Mouse (Mus musculus) cerebellum, postnatal 14 days (tissue): ENCODE results near the gene Pde4b.

Experiments used
- DNase-seq, 2 experiments: peaks; one replicate each; pipeline ENCODE4 v3.0.0; 2021; ENCODE audit warnings: mixed read lengths in 2 of 2

Pde4b gene

GRCm38 (mm10) chr4:102622977-102623376, 535.6 kb downstream of the Pde4b start:
- DNase-seq, result peak; percentile 20 to 30

GRCm38 (mm10) chr4:102623789-102624611, 536.7 kb downstream of the Pde4b start:
- no peak for DNase-seq

DNA sequence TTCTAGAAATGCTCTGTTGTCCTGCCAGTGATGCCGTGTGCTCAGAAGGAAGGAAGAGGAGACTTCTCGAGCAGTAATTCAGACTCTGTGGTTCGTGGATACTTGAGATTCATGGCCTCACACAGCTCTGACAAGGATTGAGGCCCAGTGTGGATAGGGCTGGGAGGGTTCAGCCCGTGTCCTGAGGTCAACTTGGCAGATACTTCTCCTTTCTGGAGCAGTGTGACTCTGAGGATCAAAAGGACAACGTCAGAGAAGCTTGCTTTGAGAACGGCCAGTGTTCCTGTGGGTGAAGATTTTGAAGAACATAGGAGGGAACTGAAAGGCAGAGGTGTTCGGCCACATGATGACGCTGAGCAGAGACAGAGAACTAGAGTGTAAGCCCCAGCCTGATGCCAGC, 537.6 kb downstream of the Pde4b start:
- DNase-seq, result no peak

- DNase-seq, result no peak
Observed at GRCm38 (mm10) chr4:102627799-102628198, 540.5 kb downstream of the Pde4b start.

- DNase-seq, result no peak
Observed at GRCm38 (mm10) chr4:102629621-102630020, 542.3 kb downstream of the Pde4b start.

GRCm38 (mm10) chr4:102630261-102630660, 542.9 kb downstream of the Pde4b start:
- DNase-seq, result no peak

DNA sequence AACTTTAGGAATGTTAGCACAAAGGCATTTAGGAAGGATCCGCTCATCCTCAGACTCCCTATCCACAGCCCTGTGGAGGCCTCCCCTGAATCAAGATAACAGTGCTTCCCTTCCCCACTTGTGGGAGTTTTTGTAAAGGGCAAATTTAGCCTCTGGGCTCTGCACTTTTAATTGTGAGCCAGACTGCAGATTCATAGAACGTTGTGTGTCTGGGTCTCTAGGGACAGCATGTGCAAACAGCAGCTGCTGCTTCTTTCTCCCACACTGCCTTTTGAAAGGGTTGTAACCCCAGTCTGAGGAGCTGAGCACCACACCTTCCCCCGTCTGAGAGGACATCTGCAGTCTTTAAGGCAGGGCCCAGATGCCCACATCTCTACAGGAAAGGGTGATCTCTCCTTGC, 544.3 kb downstream of the Pde4b start:
- DNase-seq, result no peak

DNA sequence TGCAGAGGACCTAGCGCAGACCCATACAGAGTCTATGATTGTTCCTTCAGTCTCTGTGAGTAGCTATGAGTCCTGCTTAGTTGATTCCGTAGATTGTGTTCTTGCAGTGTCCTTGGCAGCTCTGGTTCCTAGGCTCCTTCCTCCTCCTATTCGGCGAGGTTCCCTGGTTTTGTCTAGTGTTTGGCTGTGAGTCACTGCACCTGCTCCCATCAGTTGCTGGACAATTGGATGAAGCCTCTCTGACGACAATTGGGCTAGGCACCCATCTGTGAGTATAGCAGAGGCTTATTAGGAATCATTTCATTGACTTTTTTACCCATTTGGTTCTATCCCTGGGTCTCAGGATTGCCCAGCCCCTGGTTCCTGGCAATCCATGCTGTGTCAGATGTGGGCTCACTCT, 545.9 kb downstream of the Pde4b start:
- DNase-seq, result no peak

DNA sequence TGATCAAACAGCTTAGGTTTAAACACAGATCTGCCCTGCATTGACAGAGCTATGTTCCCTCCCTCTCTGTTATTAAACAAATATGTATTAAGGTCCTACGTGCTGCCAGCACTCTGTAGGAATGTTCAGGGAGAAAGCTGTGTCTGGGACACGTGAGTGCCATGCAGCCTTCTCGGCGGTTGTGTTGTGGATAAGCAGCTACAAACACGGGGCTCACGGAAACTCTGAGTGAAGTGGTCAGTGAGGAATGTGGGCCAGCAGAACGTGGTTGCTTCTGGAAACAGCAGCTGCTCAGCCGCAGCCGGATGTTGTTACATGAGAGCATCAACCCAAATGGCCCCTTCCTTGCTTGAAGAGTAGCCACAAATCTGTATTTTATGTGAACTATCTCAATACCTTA, 547.9 kb downstream of the Pde4b start:
- DNase-seq, result no peak

DNA sequence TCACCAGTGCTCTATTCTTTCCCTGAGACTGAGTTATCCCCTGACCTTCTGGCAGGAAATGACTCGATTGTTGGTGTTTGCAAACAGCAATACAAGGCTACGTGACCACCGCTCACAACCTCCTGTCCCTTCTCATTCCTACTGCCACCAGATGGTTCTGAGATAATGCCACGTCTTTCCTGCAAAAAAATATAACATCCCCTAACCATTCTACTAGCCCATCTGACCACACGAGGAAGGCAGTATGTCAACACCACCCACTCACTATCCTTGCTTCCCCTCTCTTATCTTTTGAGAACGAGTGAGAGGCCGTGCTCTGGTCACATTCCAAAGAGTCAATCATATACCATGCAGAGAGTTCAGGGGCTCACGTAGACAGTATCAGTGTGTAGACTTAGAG, 548.6 kb downstream of the Pde4b start:
- DNase-seq, result no peak

GRCm38 (mm10) chr4:102637348-102637910, 550.1 kb downstream of the Pde4b start:
- no peak for DNase-seq

GRCm38 (mm10) chr4:102640942-102641341, 553.6 kb downstream of the Pde4b start:
- no peak for DNase-seq

GRCm38 (mm10) chr4:102644062-102644461, 556.7 kb downstream of the Pde4b start:
- DNase-seq, result no peak

DNA sequence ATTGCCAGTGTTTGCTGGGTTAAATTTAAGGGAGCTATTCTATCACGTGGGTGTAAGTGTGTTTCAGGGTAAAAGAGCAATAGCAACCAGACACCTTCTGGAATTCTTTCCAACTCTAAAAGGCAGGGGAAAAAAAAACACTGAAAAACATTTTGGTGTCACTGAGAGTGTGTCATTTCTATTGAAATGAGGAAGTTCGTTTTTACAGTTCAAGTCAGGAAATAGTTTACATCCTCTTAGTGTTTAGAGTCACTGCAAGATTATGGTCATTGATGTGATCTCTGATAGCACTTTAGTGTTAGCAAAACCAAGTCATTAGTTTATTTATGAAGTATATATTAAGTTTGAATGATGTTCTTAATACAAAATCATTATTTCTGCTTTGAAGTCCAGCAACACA, 559.7 kb downstream of the Pde4b start:
- no peak for DNase-seq

DNA sequence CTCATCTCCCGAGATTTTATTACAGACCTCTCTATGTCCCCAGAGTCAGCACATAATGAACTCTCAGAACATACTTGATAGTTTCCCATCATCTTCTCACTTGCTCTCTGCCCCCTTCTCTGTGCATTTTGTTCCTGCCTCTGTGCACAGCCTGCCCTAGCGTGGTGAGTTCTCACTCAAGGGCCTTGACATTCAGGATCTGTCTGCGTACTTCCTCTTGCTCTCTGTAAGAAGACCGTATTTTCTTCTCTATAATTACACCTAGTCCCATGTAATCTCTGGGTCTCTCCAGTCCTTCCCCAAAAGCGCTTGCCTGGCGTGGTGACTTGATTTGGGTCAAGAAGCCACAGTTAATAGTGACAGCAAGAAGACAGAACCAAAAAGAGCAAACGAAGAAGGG, 568.0 kb downstream of the Pde4b start:
- no peak for DNase-seq

DNA sequence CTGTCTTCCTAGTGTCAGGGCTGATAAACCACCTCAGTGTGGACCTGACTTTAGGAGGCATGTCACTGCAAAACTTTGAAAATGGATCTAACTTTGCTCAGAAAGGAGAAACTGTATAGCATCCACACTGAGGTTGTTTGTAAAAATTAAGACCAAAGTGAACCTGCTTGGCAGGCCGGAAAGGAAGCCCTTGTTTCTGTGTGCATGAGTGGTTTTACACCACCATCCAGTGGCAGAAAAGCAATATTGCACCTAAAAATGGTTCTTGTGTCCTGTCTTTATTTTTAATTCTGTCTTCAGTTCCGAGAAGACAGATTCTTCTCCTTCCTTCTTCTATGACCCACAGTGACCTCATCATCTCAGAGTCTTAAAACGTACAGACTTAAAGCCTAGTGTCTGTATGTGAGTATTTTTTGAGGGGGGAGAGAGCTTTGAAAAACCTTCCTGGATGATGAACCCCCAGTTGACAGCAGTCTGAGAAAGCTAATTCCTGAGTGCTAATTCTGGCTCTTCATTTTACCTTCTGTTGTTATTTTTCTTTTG, 569.2 kb downstream of the Pde4b start:
- peak; percentile 51 to 66 for DNase-seq
